Mouse (Mus musculus) cerebellum, adult 18-20 months (tissue): ENCODE data around the gene Prn.
A peak's percentile ranks its signal among the peaks of the same experiment; 100 is the strongest.

Source experiments
- DNase-seq, 2 experiments: peaks; one replicate each; pipeline ENCODE4 v3.0.0; 2021

The Prn gene

DNA sequence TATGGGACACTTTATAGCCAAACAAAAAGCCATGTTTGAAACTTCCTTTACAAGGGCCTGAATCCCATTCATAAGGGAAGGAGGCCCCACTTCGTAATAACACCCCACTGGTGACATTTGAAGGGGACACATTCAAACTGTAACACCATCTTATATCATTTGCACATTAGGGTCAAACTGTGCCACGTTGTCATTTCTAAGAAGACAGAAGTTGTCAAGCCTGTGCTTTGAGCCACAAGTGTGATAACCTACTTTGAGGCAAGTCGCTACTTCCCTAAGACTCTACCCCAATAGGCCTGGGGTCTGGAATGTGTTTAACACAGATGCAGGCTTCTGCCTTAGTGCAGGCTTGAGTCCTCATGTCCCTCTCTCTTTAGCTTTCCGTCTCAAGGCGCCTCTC, 2.4 kb upstream of the Prn start:
- DNase-seq = no peak

DNA sequence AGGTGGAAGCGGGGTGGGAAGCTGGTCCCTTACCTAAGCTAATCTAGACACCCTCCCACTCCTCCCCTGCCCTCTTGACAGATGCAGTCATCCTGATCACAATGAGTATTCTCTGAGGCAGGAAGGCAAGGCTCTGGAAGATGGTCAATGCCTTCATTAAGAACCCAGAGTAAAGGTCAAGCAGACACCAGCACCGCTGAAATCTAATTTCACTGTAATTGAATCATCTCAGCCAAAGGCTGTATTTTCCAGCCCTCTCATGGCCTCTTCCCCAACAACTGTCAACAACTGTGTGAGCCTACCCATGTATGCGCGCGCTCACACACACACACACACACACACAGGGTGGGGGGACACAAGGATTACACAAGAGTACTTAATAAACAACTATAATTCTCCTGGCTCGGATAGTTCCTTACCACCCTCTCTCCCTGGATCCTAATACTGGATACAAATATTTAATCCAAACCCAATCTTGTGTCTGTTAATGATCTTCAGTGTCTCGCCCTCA, 1.4 kb upstream of the Prn start:
- peak in 1 of 2 experiments; percentile 12 for DNase-seq

DNA sequence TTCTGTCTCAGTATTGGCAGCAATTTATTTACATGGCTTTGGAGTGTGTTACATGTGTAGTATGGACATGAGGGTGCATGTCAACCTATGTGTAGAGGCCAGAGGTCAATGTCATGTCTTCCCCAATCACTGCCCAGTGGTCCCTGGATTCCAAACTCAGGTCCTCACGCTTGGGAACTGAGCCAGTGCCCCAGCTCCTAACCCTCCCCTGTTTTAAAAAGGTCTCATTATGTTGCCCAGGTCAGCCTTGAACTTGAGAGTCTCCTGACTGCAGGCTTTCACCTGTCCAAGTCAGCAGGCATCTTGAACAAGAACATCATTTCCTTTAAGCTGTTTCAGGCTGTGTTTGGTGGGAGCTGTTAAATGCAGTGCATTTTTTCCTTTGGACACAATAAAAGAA, 851 bp upstream of the Prn start:
- DNase-seq = peak; percentile 11 to 35

DNA sequence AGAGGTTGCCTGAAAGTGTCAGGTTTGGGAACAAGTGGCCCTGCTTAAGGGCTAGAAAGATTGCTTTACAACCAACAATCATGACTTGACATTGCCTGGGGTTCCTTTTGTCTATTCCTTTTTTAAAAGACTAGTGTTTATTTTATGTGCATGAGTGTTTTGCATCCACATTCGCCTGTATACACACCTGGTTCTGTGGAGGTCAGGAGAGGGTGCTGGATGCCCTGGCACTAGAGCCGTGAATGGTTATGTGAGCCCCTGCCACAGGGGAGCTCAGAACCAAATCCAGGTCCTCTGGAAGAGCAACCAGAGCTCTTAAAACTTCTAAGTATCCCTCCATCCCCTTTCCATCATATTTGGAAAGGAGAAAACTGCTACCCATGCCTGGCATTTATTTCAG, 1.1 kb downstream of the Prn start:
- DNase-seq = peak in 1 of 2 experiments; percentile 29

DNA sequence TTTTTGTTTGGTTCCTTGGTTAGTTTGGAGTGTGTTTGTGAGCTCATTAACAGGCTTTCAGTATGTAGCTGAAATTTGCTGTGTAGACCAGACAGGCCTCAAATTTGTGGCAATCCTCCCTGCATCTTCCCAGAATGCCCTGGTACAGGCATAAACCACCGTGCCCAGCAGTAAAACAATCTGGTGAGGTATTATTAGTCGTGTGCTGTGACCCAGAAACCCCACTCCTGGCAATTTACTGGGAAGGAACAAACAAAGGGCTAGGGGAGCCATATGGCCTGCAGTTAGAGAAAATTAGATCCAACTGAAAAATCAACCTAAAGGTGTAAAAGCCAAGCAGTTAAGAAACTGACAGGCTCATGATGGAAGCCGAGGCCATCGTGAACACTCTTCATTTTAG, 1.6 kb downstream of the Prn start:
- peak; percentile 72 to 82 for DNase-seq

DNA sequence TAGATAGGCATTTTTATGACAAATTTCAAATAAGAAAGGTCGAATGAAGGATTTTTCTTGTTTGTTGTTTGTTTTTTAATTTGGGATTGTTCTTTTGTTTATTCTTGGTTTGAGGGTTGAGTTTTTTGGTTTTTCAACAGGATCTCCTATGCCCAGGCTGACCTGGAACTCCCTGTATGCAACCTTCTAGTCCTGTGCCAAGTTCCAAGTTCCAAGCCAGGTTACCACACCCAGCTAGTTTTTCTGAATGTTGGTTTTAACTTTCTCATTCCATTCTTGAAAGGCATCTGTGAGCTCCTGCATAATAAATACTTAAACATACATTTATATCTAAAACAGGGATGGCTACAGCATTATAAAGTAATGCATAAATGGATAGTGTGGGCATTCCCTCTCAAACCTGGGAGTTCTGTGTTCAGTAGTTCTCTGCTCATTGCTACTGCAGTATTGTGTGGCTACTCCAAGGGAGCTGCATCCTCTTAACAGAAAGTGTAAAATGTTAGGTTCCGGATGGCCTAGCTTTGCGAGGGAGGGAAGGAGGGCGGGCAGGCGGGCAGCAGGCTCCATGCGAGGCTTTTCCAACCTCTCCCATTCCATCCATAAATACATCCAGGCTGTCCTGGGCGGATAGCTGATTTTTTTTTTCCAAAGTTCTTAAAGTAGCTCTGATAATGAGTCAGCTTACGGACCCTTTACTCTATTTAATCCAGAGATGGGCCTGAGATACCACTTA, 2.9 kb downstream of the Prn start:
- DNase-seq = peak; percentile 29 to 41

DNA sequence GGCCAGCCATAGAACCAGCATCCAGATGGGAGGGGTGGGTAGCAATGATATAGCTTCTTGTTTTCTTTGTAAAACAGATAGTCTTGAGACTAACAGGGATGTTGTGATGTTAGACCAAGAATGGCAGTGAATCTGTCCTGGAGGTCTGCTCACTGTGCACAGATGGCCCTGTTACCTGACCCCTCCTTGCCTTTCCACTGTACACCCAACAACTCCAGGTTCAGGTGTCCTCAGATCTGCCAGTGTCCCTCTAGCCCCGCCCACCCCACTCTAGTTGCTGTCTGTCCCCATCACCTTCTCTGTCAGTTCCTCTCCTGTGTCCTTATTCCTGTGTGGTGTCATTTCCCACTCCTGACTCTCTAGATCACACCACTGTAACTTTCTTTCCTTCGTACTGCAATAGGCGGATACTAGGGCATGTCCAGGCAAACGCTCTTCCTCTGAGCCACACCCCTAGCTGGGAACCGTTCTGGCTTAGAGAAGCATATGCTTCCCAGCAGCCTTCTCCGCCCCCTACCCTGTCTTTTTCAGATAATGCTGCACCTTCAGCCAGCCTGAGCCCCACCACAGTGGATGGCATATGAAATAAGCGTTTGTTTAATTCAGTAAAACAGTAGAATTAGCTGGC, 22.6 kb downstream of the Prn start:
- DNase-seq = no peak

DNA sequence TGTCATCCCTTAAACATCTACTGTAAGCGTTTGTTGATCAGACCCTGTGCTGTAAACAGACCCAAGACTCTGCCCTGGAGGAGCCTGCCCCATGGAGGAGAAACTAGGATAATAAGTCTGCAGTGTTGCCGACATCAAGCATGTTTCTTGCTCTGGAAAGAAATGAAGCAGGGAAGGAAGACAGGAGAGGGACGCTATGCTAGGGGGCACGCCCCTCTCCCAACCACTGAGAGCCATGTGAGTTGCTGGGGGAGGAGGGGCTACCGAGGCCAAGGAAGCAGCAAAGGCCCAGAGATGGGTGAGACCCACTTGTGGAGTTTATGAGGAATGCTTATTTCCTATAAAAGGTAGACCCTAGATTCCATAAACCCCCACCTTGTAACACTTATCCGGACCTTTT, 23.3 kb downstream of the Prn start:
- DNase-seq = no peak

DNA sequence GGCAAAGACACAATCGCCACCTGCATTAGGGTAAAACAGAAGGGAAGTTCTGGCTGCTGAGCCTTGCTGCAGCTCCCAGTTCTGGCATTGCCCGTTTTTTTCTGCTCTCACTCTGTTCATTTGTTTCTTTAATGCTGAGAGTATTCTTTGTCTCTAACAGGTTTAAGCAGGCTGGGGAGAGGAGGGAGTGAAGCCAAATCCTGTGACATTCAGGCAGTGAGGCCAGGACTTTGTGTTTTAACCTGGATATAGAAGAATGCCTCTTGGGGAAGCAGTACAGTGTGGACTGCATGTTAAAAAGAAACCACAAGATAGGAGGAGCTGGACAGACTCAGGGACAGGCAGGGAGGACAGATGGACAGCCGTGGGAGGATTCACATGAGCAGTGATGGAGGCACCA, 23.8 kb downstream of the Prn start:
- peak; percentile 22 to 30 for DNase-seq

DNA sequence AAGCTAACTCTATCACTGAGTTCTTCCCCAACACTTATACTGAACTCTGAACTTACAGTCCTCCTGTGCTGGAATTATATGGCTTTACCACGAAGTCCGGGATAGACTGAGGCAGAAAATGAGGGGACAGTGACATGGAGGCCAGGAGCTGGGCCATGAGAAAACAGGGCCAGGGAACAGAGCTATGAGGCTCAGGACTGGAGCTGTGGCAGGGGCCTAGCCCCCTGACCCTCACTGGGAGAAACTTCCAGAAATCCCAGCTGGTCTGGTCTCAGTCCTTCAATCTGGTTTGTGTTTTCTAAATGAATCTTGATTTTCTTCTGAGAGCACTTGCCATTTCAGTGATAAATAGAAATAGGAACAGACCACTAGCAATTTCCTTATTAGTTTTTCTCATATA, 24.5 kb downstream of the Prn start:
- no peak for DNase-seq

DNA sequence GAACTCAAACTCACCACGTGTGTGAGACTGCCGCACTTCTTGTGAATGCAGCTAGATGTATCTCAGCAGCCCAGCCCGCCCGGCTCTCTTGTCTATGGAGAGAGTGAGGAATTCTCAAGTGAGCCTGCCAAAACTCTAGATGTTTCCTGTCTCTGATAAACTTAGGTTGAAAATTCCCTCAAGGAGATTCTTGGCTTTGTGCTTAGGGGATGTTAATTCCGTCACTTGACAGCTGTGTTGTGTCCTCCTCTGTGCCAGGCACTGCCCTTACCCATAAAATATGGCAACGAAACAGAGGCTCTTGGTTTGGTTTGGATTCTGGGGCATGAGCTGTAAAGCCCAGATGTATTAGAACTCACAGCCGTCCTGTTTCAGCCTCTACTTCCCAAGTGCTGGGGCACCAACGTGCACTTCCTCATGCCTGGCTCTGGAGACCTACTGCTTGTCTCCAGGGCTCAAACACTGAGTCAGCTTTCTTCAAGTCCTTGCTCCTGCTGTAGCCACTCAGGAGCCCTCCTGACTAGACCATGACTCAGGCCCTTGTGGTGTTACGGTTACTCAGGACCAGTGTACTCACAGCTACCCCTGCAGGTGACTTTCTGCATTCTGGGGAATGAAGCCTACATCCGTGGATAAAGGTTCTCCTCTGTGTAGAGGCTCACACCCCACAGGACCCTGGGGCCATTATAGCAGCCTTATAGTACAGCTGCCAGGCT, 25.8 kb downstream of the Prn start:
- DNase-seq = peak; percentile 19 to 22

DNA sequence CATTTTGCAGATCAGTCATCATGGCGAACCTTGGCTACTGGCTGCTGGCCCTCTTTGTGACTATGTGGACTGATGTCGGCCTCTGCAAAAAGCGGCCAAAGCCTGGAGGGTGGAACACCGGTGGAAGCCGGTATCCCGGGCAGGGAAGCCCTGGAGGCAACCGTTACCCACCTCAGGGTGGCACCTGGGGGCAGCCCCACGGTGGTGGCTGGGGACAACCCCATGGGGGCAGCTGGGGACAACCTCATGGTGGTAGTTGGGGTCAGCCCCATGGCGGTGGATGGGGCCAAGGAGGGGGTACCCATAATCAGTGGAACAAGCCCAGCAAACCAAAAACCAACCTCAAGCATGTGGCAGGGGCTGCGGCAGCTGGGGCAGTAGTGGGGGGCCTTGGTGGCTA, 26.7 kb downstream of the Prn start:
- DNase-seq = no peak

DNA sequence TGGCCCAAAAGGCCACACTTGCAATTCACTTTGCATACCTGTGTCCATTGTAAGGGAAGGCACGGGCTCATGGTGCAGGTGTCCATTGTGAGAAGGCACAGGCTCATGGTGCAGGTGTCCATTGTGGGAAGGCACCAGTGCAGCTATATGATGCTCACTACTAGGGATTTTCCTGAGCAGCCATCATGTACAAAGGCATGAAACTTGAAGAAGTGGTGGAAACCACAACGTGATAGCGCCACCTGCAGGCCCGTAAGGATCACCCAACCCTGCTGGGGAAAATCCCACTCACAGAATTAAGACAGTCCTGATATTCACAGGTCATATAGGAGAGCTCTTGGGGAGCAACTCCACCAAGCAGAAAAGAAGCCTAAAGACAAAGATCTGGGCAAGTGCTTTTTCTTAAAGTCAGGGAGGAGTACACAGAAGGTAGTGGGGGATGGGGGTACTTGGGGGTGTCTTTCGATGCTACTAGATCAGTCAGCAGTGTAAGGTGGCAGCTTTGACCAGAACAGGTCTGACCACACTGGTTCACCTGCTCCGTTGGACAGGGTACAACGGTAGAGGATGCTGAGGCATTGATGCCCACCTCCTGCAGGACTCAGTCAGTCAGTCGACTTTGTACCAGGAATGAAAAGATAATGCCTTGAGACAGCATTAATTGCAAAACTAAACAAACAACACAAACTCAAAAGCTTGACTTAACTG, 29.8 kb downstream of the Prn start:
- DNase-seq = peak; percentile 55 to 76

DNA sequence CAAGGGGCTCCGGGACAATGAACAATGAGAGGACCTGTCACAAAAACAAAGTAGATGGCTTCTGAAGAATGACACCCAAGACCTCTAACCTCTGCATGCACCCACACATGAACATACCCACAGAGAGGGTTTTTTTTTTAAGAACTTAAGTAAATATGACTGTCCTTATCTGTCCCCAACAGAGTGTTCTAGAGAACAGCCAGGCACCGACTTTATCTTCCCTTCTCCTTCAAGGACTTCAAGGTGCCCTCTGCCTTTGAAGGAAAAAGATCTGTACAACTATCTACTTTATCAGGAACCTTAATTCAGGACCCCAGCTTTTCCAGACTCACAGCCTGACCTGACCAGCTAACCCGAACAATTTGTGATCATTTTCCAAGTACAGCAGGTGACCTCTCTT, 30.7 kb downstream of the Prn start:
- no peak for DNase-seq

DNA sequence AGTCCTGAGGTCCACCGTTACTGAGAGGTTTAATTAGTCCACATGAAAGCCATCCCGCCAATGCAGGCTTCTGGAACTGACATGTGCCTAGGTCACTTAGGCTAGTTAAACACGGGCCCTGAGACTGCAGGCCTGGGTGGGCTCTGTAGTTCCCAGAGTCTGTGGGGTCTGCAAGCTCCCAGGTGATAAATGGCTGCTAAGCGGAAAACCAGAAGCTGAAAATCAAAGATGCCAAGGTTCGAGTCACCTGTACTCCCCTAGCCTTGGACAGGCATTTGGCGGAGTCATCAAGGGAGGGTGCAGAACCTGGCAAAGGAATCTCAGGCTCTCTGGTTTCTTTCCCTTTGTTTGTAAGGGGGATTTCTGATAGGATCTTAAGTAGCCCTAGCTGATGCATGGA, 31.7 kb downstream of the Prn start:
- DNase-seq = no peak

DNA sequence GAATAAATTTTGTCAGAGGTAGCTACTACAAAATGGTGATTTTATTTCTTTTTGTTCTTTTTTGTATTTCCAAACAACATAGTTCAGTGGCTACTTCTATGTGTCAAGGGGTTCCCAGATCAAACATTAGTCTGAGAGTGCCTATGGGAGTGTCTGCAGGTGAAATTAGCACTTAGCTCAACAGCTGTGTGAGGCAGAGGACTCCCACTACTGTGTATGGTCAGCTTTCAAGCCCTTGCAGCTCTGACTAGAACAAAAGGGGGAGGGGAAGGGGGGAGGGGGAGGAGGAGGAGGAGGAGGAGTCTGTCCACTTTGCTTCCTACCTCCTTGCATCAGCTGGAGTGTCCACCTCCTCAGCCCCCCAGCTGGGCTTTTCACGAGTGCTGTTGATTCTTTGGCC, 34.6 kb downstream of the Prn start:
- no peak for DNase-seq

DNA sequence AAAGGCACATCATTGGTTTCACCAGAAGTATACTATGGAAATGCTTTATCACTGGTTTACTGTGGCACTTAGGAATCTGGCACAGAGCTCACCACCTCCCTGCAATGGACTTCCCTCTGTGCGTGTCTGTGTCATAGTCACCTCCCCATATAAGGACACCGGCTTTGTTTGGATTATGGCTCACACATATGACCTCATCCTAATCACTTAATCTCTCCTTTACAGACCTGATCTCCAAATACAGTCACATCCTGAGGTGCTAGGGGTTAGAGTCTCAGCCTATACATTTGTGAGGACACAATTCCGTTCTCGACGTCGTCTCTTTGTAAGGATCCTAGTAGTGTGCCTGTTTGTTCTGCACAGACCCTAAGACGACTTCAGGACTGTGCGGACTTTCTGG, 35.5 kb downstream of the Prn start:
- no peak for DNase-seq

DNA sequence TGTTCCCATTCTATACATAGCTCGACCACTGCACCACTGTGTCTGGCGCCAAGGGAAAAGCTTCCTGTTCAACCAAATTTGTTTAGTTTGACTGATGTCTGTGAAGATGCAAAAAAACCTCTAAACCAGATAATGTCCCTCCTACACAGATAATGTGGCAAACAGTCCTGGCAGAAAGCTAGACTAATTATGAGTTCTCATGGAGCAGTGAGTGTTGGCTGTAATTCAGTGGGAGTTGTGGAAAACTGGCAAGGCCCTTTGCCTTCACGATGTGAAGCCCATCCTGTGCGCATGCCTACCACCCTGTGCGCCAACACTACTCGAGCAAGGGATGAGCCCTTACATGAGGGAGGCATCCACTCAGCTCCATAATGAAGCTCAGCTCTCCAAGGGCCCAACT, 36.0 kb downstream of the Prn start:
- no peak for DNase-seq

DNA sequence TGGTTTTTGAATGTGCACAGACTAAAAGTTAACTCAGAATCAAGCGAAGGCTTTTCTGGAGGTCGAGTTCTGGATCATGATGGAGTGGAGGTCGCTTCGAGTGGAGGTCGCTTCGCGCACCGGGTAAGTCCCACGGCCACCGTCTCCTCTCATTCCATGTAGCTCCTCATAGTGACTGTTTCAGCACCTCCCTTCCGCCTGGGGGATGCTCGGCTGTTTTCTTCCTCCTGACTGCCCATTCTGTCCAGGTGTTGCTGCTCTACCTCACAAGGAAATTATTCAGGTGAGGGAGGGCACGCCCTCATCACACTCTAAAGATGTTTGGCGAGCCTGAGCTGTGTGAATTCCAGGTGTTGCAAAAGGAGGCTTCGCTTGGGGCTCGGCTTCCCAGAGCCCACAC, 36.6 kb downstream of the Prn start:
- no peak for DNase-seq

DNA sequence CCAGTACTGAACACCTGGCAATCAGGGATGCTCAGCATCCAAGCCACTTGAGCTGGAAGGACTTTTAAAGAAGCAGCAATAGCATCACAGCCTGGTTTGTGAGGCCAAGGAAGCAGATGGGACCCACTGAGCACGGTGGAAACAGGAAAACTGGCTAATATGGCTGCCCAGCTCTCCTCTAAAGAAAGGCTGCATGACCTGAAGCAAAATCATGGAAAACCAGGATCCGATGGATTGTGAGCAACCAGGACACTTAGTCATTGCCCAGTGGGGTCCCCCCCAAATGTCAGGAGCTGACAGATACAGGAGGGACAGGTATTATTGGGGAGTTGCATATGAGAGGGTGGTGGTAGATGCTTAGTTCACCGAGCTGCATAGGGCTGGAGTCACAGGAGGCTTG, 38.4 kb downstream of the Prn start:
- no peak for DNase-seq

DNA sequence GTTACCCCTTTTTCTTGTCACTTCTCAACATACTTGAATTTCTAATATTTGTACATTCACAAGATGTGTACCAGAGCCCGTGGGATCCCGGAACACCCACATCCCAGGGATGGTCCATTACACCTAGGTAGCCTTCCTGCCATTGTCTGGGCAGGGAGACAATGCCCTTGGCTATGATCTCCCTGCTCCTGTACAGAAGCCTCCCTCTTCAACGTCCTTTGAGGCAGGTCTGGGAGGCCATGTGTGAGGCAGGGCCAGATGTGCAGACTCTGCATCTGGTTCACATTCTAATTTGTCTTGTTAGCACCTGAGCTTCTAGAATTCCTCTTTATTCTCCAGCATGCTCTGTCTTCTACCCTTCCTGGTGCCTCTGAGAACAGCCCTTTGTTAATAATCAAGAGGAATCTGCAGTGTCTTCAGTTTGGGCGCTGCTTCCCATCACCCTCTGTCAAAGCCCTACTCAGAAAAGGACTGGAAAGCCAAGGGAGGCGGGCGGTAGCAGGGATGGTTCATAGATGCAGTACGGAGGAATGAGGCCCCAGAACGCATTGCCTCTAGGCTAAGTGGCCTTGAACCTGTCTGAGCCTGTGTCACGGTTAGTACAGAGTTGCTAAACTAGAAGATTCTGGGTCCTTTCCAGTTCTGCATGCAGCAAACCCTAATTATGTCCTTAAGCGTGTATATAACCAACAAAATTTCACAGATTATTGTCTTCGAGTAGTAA, 39.3 kb downstream of the Prn start:
- no peak for DNase-seq

DNA sequence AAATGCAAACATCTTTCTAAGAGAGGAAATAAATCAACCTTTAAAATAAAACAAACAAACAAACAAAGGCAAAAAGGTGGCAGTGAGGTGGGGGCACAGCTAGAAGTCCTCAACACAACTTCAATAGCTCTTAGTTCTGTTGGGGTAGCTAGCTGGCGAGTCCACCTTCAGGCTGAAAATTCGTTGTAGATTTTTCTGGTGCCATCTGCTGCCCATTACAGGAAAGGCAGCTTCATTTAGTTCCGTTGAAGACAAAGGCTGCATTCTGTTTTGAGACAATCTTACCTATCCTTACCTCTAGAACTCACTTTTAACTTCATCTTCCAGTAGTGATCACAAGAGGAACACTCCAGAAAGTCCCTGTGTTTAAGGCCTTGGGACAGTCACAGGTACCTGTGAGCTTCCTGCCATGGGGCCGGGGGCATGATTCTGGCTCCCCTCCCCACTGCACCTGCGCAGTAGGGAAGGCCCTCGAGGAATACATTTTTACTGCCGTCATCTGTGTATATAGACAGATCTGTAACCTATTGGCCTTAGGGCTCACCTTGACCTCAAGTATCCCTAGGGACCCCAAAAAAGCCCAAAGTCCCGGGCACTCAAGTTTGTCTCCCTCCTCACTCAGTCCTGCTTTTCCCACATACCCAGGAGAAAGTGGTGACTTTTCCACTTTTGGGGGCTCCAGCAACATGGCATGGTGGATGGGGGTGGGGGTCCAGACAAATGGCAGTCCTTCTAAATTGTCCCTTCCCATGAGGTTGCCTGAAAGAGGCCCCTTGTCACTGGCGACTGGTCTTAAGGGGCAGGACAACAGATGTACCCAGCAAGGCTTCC, 40.2 kb downstream of the Prn start:
- DNase-seq = peak; percentile 64 to 72
